Mouse (Mus musculus) urinary bladder, postnatal 14 days (tissue): ENCODE data around the gene Eepd1.

Experiments used
- DNase-seq: peaks from one replicate; pipeline ENCODE4 v3.0.0; 2021; ENCODE audit warnings: low spot score

The Eepd1 gene

DNA sequence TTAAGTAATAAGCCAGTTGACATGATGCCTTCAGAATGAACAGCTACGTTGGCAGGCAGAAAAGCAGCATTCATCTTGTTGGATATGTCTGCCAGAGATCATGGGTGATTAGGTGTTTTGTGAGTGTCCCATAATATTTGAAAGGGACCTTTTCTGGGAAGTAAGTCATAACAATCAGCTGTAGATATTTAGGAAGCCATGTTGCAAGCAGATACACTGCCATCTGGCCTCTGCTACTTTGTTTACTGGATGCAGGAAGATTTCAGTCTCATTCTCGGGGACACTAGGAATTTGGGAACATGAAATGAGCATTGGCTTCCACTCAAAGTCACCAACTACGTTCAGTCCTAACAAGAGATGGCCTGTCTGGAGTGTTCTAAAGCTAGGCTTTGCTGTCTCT, 54.1 kb downstream of the Eepd1 start:
- no peak for DNase-seq

DNA sequence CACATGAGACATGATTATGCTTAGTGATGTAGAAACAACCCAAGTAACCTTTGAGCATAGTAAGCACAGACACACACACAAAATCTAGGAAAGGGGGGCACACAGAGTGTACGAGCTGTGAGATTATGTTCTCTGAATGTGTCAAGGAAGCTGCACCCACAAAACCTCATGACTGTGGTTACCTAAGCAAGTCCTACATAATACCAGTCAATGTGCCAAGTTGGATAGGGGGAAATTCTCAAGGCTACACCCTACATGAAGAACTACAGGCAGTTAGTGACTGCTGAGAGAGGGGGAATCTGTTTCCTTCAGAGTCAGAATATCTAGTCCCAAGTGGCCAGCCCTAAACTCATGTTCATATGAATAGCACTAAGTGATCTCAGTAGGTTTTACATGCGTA, 58.1 kb downstream of the Eepd1 start:
- no peak for DNase-seq

DNA sequence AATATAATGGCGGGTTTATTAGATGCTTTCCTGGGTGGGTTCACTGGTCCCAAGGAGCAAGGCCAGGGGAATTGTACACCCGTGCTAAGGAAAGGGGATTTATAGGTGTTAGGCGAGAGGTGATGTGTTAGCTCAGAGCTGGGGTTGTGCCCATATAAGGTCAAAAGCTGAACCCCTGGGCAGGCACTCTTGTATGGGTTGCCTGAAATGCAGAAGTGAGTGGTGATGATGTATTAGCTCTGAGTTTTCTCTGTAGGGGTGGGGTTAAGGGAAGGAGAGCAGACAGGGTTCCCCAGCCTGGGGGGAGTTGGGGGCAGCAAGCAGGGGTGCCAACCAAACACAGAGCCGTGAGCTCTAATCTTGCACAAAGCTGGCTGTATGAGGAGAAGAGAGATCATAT, 60.0 kb downstream of the Eepd1 start:
- DNase-seq, result no peak

DNA sequence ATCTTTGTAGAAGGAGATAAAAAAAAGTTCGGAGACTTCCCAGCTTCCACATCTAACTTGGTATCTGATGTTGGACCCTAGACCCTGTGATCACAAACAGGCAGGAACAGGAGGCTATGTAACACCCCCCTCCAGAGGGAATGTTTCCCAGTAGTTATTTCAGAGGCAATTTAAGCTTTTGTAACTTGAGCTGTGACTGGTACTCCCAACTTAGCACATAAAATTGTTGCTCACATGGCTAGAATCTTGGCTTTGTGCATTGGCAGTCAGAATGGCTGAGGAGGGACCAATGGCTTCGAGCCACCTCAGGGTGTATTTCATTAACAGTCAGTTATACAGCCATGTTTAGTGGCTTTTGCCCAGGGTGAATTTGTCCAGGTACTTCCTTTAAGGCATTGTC, 63.9 kb downstream of the Eepd1 start:
- DNase-seq, result peak; percentile 15

GRCm38 (mm10) chr9:25549130-25550060, 68.0 kb downstream of the Eepd1 start:
- peak; percentile 36 for DNase-seq

DNA sequence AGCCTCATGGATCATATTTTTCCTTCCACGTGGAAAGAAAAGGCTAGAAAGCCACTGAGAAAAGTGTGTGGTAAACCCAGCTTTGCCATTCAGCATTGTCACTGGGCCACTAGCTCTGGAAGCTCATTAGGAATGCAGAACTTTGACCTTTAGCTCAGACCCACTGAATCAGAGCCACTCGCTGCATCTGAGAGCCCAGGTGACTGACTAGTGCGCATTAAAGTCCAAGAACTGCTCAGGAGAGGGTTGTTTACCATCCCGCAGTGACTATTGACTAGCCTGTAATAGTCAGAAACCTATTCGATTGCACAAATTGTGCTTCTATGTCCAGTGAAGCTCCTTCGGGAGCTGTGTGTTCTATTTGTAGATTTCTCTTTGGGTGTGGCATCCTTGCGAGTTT, 68.8 kb downstream of the Eepd1 start:
- no peak for DNase-seq

DNA sequence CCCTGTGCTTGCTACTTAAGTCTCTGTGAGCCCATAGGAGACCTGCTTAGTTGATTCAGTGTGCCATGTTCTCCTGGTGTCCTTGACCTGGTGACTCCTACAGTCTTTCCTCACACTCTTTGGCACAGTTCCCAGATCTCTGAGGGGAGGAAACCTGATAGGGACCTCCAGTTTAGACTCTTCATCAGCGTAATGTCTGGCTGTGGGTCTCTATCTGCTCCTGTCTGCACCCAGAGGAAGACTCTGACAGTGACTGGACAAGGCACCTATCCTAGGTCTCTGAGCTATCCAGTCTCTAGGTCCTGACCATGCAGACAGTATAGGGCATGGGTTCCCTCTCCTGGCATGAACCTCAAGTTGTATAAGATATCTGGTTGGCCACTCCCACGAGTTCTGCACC, 71.2 kb downstream of the Eepd1 start:
- no peak for DNase-seq

- no peak for DNase-seq
Observed at GRCm38 (mm10) chr9:25554246-25554803, 73.0 kb downstream of the Eepd1 start.

DNA sequence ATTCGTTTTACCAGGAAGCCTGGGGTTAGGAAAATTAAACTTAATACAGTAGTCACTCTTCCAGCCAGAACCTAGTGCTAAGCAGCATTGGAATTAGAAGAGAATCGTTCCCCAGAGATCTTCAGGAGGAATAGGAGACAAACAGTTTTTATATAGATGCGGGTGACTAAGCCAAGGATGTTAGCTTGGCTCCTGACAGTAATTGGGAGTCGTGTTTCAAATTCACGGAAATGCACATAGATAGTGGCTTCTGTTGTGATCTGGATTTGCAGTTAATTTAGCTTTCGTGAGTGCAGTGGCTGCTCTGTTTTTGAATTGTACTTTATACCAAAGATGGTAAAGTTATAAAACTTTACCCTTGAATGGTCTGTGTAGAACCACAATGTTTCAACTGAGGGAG, 73.9 kb downstream of the Eepd1 start:
- DNase-seq, result no peak

DNA sequence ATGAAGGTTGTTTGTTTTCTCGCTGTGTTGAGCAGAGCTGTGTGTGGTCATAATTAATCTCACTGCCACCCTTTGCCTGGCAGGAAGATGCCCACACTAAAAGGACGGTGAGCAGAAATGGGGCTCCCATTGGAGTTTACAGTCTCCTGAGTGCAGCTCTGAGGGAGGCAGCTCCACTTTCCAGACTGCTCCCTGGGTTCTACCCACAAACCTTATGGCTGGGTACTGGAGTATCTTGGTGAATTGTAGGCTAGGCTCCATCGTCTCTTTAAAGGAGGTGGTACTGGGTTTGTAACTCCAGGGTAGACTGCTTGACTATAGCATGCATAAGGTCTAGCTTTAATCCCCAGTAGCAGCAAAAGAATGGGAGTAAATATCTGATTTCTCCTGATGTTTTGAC, 74.7 kb downstream of the Eepd1 start:
- DNase-seq, result no peak

DNA sequence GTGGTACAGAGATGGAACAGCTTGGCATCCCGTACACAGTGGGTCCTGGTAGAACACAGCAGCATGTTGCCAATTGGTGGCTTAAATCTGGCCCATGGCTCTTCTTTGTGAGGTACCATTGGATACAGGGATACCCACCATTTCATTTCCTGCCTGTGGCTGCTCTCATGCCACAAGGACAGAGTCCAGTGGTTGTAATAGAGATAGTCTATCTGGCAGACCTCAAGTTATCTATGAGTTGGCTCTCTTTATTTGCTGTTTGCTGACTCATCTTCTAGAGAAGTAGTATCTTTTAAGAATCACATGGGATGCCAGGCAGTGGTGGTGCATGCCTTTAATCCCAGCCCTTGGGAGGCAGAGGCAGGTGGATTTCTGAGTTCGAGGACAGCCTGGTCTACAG, 76.0 kb downstream of the Eepd1 start:
- no peak for DNase-seq

GRCm38 (mm10) chr9:25558834-25559233, 77.5 kb downstream of the Eepd1 start:
- DNase-seq, result no peak

DNA sequence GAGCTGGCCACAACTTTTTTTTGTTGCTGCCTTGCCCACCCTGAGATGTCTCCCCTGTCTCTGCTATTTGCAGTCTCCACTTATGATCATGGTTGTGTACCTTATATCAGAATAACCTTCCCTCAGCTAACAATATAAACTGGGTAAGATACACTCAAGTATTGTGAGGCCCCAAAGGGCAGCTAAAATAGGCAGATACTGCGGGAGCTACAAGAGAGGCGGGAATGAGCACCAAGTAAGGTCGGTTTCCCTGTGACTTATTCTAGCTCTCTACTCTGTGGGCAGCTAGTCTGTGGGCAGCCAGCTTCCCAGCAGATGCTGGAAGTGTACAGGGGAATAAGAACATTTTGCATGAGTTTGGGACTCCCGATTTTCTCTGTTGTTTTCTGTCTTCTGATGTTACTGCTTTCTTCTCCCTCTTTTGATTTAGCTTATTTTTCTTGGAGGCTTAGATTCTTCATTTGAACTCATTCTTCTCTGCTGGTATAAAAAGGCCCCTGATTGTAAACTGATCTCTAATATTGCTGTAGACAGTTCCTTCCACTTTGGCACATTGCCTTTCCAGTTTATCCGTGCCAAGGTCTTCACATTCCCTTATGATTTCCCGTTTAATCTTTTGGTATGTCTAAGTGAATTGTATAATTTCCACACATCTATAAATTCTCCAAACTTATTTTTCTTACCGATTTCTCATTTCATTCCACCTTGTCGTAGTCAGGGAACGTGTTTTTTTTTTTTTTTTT, 78.8 kb downstream of the Eepd1 start:
- no peak for DNase-seq

GRCm38 (mm10) chr9:25561143-25561542, 79.8 kb downstream of the Eepd1 start:
- no peak for DNase-seq

- DNase-seq, result no peak
Observed at GRCm38 (mm10) chr9:25563806-25564205, 82.5 kb downstream of the Eepd1 start.

DNA sequence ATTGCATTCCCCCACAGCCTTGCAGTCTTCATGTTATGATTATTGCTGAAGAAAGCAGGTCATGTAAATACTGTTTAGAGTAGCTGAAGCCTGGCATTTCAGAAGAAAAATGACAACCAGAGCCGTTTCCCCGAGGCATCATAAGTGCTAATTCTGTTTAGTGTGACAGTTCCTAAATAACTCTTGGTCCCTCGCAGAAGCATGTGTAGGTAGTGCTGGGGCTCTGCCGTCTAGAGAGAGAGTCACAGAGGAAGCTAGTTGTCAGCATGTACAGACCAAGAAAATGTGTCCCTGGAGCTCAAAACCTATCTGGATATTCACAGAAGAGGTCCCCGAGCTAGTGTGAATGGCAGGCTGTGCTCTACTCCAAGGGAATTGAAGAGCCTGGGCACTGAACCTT, 85.7 kb downstream of the Eepd1 start:
- DNase-seq, result no peak

- no peak for DNase-seq
Observed at GRCm38 (mm10) chr9:25568783-25569182, 87.4 kb downstream of the Eepd1 start.

DNA sequence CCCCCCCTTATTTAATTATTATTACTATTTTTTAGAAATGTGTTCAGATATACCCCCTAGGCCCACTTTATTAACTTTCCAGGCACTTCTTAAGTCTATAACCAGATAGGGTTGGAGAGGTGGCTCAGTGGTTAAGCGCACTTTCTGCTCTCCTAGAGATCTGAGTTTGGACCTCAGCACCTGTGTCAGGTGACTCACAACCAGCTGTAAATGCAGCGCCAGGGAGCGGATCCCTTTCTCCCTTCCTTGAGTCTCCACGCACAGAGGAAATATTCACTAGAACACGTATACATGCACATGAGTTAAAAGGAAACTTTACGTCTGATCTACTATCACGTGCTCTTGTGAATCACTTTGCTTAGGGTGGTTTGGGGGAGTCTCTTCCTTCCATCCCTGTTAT, 88.7 kb downstream of the Eepd1 start:
- no peak for DNase-seq

DNA sequence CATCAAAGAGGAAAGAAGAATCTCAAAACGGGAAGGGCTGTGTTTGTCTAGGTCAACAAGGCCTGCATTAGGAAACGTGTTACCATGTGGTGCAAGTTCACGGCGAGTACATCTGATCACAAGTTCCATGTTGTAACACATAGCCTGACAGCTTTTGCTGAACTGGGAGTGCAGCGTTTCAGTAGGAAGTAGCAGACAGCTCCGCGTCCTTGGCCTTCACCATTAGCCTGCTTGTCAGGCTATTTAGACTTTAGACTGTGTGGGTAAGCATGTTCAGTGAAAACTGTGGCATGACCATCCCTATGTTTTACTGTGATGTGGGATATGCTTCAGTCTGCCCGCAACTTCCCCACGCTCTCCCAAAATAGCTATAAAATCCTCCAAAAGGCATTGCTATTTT, 89.1 kb downstream of the Eepd1 start:
- DNase-seq, result no peak

DNA sequence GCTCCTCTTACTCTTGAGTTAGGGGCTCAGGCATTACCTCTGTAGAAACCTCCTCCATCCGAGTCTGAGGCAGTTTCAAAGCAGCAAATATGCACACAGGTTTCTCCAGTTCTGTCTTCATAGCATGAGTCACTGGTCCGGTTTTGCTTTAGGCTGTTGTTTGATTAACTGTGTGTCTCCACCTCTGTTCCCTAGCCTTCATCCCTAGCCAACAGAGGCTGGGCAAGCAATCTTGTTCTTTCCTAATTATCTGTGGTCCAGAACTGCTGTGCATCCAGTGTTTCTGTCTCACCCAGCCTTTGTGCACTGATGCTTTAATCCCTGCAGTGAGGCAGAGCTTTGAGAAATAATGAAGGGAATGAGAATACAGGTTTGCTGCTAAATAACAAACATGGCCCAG, 90.0 kb downstream of the Eepd1 start:
- peak; percentile 46 for DNase-seq

DNA sequence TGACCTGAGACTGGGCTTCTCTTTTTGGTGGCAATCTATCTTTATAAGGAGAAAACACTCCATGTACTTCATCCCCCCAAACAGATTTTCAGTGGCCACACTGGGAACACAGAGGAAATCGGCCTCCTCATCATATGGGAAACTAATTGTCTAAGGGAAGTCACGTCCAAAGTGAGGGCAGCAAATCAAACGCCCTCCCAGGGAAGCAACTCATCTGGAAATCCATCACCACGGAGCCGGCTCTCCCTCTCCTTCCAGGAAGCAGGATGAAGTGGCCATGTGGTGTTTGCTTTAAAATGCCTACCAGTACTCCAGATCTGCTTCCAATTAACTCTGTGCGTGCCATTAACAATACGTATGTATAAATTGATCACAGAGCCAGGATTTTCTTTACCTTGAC, 92.4 kb downstream of the Eepd1 start:
- no peak for DNase-seq

GRCm38 (mm10) chr9:25574186-25574585, 92.8 kb downstream of the Eepd1 start:
- no peak for DNase-seq
